Mouse (Mus musculus): ENCODE results near the gene Lipc. TPM values are rescaled to one million over a fixed set of nuclear protein-coding genes. Genes with fewer than 3 reads are reported as not detected.

Gene Lipc
- polyA plus RNA-seq, 1 experiment from 2014 or later, result 1.9 TPM

DNA sequence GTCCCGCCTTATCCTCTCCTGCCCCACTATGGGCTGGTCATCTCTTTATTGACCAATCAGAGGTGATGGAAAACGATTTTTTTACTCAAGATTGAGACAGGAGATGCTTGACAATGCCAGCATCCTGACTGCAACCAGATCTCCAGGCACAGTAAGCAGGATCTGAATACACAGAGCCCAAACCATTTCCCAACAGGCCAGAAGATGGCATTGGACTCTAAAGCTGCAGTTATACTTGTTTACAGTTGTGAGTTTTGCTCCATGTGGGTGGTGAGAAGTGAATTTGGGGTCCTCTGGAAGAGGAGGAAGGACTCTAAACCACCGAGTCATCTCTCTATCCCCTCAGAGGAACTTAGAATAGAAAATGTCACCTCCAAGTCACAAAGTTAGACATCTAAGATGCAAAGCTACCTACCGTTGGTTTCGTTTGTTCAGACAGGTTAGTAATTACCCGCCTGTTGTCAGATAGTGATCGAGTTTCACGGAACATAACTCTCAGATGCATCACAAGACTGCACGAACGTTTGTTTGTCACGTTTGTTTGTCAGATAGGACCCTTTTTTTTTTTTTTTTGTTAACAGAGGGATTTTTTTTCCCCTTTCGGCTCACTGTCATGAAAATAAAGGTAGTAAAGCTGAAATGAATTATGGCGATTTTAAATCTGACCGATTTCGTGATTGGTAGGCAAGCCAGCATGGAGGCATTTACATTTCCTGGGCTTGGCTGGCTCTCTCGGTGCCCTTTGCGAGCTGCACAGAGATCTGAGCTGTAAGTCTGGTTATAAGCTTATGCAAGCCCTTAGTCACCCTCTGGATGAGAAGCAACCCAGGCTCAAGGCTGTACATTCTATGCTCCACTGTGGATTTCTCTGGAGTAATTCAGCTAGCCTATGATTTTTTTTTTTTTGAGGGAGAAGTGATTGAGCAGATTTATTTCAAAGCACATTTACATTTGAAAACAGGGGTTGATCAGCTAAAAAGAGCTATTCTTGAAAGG is 14.3 kb upstream of the Lipc start:
- Histone ChIP-seq H3K4me1 (0 out of 2 replicates have a peak, but pooled peaks cover 3% of the 10 kb centered on the region), H3K36me3 (no peaks in the 10 kb centered on the region), H3K9me3 (no peaks in the 10 kb centered on the region), H3K27ac (no peak overlapping the region), H3K27me3 (ENCODE audit: insufficient read depth, poor library complexity, severe bottlenecking) (no peaks in the 10 kb centered on the region), H3K4me3 (no peak overlapping the region)
- WGBS, result 78% methylated on average over 17 of the region's 17 CpGs
- DNase-seq (ENCODE audit: low spot score), result peak; percentile 36

DNA sequence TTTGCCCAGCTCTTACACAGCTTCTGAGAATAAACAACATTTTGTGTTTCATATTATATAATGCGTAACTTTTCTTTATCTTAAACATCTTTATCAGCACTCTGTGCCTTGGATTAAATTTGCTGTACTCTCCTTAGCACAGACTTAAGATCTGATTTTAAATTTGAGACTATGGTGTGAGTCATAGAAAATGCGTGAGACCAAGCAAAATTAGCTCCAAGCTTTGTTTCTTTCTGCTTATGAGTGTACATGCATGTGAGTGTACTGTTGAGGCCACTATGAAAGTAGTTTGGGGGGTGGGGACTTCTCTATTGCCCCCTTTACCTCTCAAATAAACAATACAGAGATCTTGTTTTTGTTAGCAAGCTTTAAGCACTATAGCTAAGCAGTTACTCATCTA is 13.4 kb upstream of the Lipc start:
- Histone ChIP-seq H3K4me3 (no peak overlapping the region), H3K4me1 (0 out of 2 replicates have a peak, but pooled peaks cover 3% of the 10 kb centered on the region), H3K36me3 (no peaks in the 10 kb centered on the region), H3K27ac (no peak overlapping the region), H3K9me3 (no peaks in the 10 kb centered on the region), H3K27me3 (ENCODE audit: insufficient read depth, poor library complexity, severe bottlenecking) (no peaks in the 10 kb centered on the region)
- DNase-seq (ENCODE audit: low spot score), result no peak
- WGBS, result 82% methylated on average over 2 of the region's 2 CpGs

DNA sequence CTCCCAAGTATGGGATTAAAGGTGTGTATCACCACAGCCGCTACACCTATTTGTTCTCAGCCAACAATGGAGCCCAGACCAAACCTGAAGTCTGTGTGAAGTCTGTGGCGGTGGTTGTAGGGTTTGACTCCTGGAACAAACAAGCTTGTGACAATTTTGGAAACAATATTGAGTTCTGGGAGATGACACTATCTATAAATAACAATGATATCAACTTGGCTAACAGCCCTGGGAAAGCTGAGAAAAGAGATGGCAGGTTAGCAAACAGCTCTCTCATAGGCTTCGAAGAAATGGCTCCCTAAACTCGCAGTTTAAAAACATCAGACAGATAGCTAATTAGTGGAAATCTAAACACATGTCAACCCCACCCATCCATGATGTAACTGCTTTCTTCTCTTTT is 13.0 kb upstream of the Lipc start:
- Histone ChIP-seq H3K27me3 (ENCODE audit: insufficient read depth, poor library complexity, severe bottlenecking) (no peaks in the 10 kb centered on the region), H3K4me3 (no peak overlapping the region), H3K36me3 (no peaks in the 10 kb centered on the region), H3K4me1 (0 out of 2 replicates have a peak, but pooled peaks cover 3% of the 10 kb centered on the region), H3K27ac (no peak overlapping the region), H3K9me3 (no peaks in the 10 kb centered on the region)
- 76% methylated on average over 4 of the region's 4 CpGs for WGBS
- no peak for DNase-seq (ENCODE audit: low spot score)

DNA sequence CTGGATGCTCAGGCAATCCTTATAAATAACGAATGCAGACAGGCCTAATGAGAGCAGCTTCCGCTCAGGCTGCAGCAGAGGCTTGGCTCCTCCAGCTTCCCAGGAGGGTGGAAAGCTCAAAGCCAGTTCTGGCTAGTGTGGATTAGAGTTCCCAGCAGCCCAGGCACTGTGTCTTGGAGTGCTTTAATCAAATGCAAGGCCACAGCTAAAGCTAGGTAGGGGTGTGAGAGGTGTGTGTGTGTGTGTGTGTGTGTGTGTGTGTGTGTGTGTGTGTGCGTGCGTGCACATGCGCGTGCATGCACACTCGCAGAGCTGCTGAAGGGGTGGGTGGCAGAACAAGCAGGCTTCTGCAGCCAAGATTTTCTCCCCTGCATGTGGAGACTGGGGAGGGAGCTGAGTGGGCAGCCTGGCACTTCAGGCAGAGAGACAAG is 11.4 kb upstream of the Lipc start:
- Histone ChIP-seq H3K27ac (no peak overlapping the region), H3K4me3 (no peak overlapping the region), H3K4me1 (0 out of 2 replicates have a peak, but pooled peaks cover 3% of the 10 kb centered on the region), H3K36me3 (no peaks in the 10 kb centered on the region), H3K9me3 (no peaks in the 10 kb centered on the region), H3K27me3 (ENCODE audit: insufficient read depth, poor library complexity, severe bottlenecking) (no peaks in the 10 kb centered on the region)
- 73% methylated on average over 7 of the region's 7 CpGs for WGBS
- peak; percentile 67 for DNase-seq (ENCODE audit: low spot score)

DNA sequence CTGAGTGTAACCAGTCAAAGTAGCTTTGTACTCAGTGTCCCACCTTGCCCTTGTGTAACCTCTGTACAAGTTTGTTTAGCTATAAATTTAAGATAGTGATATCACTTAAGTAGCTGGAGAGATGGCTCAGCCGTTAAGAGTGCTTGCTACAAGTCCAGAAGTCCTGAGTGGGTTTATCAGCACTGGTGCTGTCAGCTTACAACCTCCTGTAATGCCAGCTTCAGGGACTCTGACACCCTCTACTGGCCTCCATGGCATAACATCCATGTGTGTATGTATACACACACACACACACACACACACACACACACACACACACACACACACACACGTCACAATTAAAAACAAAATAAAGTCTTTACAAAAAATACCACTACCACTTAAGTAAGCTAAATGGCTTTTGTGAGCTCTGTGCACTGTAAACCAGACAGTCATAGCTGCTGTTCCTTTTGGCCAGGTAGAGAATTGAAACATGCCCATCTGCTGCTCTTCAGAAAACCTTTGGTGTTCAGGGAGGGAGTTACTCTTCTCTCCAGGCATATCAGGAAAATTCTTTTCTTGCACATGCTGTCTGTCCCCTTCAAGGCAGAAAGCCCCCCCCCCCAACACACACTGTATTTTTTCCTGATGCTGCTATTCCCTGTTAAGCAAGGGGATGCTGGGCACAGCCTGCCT is 10.9 kb upstream of the Lipc start:
- Histone ChIP-seq H3K4me3 (no peak overlapping the region), H3K9me3 (no peaks in the 10 kb centered on the region), H3K27me3 (ENCODE audit: insufficient read depth, poor library complexity, severe bottlenecking) (no peaks in the 10 kb centered on the region), H3K27ac (no peak overlapping the region), H3K36me3 (no peaks in the 10 kb centered on the region), H3K4me1 (0 out of 2 replicates have a peak, but pooled peaks cover 4% of the 10 kb centered on the region)
- peak; percentile 69 for DNase-seq (ENCODE audit: low spot score)
- 72% methylated on average over 2 of the region's 2 CpGs for WGBS

DNA sequence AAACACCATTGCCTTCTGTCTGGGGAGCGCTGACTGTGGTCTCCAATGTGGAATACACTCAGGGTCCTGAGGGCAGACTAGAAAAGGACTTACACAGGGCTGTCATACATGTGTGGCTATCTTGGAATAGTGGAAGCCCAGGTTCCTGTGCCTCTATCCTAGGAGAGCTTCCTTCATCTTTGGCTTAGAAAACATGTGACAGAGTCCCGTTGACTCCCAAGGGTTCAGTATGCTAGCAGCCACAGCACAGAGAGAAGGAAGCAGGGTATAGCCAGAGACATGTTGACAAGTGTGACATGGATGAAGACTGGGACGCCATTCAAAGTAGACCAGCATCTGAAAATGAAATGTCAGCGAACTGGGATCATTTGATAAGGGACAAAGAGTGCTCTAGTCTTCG is 8.3 kb upstream of the Lipc start:
- WGBS, result 85% methylated on average over 5 of the region's 5 CpGs
- no peak overlapping the region for H3K27ac ChIP-seq

DNA sequence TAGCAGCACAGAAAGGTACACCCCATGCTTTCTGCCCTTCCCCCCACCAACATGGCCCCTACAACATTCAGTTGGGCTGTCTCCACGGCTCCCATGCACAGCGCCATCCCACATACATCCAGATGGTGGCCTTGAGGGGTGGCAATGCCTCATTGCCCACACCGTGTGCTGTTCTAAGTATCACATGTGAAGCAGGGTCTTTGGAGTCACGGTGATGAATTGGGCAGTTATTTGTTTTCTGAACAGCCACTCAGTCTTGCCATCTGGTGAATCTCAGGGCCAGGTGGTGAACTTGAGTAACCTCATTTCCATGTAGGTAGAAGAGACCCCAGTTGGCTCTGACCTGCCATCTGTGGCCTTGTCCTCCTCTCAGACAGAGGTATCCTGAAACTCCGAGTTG is 7.8 kb upstream of the Lipc start:
- Histone ChIP-seq H3K36me3 (no peaks in the 10 kb centered on the region), H3K4me1 (0 out of 2 replicates have a peak, but pooled peaks cover 6% of the 10 kb centered on the region), H3K27ac (no peak overlapping the region), H3K9me3 (no peaks in the 10 kb centered on the region), H3K4me3 (no peak overlapping the region), H3K27me3 (ENCODE audit: insufficient read depth, poor library complexity, severe bottlenecking) (no peaks in the 10 kb centered on the region)
- peak; percentile 58 for DNase-seq (ENCODE audit: low spot score)
- 82% methylated on average over 5 of the region's 5 CpGs for WGBS

More for the DNA sequence above, 8.3 kb upstream of the Lipc start:
- DNase-seq (ENCODE audit: low spot score), result no peak
- Histone ChIP-seq H3K9me3 (no peaks in the 10 kb centered on the region), H3K4me3 (no peak overlapping the region), H3K4me1 (0 out of 2 replicates have a peak, but pooled peaks cover 6% of the 10 kb centered on the region), H3K36me3 (no peaks in the 10 kb centered on the region), H3K27me3 (ENCODE audit: insufficient read depth, poor library complexity, severe bottlenecking) (no peaks in the 10 kb centered on the region)

DNA sequence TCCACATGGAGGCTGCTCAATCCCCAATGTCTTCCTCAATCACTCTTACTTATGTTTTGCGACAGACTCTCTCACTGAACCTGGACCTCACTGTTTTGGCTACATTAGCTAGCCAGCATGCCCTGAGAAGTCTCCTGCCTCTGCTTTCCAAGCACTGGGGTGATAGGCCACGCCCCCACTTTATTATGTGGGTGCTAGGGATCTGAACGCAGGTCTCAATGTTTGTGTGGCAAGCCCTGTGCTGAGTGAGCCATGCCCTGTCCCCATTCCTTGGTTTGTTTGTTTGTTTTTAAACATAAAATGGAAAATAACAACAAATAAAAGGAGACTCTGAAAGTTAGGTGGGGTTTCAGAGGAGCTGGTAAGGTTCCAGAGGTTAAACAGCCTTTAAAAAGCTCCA is 7.4 kb upstream of the Lipc start:
- Histone ChIP-seq H3K4me3 (no peak overlapping the region), H3K27ac (no peak overlapping the region), H3K9me3 (no peaks in the 10 kb centered on the region), H3K4me1 (0 out of 2 replicates have a peak, but pooled peaks cover 6% of the 10 kb centered on the region), H3K27me3 (ENCODE audit: insufficient read depth, poor library complexity, severe bottlenecking) (no peaks in the 10 kb centered on the region), H3K36me3 (no peaks in the 10 kb centered on the region)
- DNase-seq (ENCODE audit: low spot score), result peak; percentile 7
- 88% methylated on average over 3 of the region's 3 CpGs for WGBS

DNA sequence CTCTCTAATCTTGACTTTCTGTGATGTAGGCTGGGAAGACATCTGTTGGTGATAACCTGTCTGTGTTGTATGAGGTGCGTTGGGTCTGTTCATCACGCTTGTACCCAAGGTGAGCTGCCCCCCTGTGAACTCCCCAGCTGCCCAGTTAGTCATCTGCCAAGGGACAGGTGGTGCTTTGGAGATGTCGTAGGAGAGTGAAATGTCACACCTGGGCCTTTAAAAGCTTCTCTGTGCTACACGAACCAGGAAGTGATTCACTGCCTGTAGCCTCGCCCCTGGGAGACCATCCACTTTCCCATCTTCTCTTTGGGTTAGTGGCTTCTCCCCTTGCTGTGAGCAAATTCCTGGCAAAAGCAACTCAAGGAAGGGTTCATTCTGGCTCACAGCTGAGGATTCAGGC is 6.4 kb upstream of the Lipc start:
- Histone ChIP-seq H3K4me1 (0 out of 2 replicates have a peak, but pooled peaks cover 3% of the 10 kb centered on the region), H3K9me3 (no peaks in the 10 kb centered on the region), H3K36me3 (no peaks in the 10 kb centered on the region), H3K27ac (no peak overlapping the region), H3K27me3 (ENCODE audit: insufficient read depth, poor library complexity, severe bottlenecking) (no peaks in the 10 kb centered on the region), H3K4me3 (no peak overlapping the region)
- 64% methylated on average over 5 of the region's 5 CpGs for WGBS
- peak; percentile 66 for DNase-seq (ENCODE audit: low spot score)

DNA sequence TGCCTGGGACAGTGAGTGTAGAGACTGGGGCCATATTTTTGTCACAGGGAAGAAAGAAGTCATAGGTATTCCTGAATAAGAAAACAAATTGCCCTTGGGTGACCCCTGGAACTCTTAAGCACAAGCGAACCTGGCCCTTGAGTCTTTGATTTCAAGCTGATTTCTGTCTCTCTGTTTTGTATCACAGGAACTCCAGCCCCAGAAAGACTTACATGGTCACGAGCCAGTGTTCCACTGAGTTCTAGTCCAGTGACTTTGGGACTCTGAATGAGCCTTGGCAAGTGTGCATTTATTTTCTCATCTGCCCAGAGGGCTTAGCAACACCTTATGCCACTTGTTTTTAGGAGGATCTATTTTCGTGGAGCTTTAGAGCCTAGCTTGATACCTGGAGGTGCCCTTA is 5.7 kb upstream of the Lipc start:
- peak; percentile 53 for DNase-seq (ENCODE audit: low spot score)
- no peak overlapping the region for H3K4me3 ChIP-seq
- no peaks in the 10 kb centered on the region for H3K27me3 ChIP-seq (ENCODE audit: insufficient read depth, poor library complexity, severe bottlenecking)
- WGBS, result 60% methylated on average over 3 of the region's 3 CpGs
- no peak overlapping the region for H3K27ac ChIP-seq
- H3K4me1 ChIP-seq, result peaks cover 7% of the 10 kb centered on the region; the same call in 1 of the 2 replicates
- no peaks in the 10 kb centered on the region for H3K9me3 ChIP-seq
- H3K36me3 ChIP-seq, result no peaks in the 10 kb centered on the region

DNA sequence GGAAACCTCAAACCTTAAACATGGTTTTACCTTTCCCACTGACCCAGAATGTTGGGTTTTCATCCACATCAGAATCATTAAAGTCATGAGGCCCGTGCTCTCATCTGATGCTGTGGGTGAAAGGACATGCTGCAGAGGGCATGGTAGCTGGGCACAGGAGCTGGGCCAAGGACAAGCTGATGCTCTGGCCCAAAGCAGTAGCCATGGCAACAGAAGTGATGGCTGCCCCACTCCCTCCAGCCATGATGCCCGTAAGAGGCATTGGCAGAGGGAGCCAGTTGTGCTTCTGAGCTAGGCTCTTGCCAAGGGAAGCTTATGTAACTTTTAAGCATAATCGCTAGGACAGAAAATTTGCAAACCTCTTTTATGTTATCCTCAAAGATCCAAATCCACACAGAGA is 2.2 kb upstream of the Lipc start:
- peak; percentile 73 for DNase-seq (ENCODE audit: low spot score)
- 85% methylated on average over 3 of the region's 3 CpGs for WGBS
- no peaks in the 10 kb centered on the region for H3K9me3 ChIP-seq
- H3K4me3 ChIP-seq, result no peak overlapping the region
- no peak overlapping the region for H3K27ac ChIP-seq
- no peaks in the 10 kb centered on the region for H3K36me3 ChIP-seq
- H3K27me3 ChIP-seq (ENCODE audit: insufficient read depth, poor library complexity, severe bottlenecking), result no peaks in the 10 kb centered on the region
- H3K4me1 ChIP-seq, result peaks cover 15% of the 10 kb centered on the region; the same call in 1 of the 2 replicates

DNA sequence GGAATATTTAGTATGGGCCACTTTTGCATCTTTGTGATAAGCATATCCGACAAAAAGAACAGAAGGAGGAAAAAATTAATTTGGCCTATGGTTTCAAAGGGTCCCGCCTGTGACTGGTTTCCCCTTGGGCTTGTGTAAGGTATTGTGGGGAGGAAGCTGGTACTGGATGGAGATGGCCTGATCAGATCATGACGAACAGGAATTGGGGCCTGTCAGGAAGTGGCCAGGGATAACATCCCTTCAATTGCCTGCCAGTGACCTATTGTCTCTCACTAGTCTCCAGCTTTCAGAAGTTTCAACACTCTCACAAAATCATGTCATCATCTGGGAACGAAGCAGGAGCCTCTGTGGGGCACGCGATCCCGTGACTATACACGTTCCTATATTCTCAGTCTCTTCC is 2.7 kb downstream of the Lipc start:
- H3K4me3 ChIP-seq, result no peak overlapping the region
- H3K27ac ChIP-seq, result no peak overlapping the region
- H3K36me3 ChIP-seq, result no peaks in the 10 kb centered on the region
- DNase-seq (ENCODE audit: low spot score), result no peak
- WGBS, result 55% methylated on average over 8 of the region's 8 CpGs
- H3K9me3 ChIP-seq, result no peaks in the 10 kb centered on the region
- H3K27me3 ChIP-seq (ENCODE audit: insufficient read depth, poor library complexity, severe bottlenecking), result no peaks in the 10 kb centered on the region
- H3K4me1 ChIP-seq, result peaks cover 13% of the 10 kb centered on the region; the same call in 1 of the 2 replicates

DNA sequence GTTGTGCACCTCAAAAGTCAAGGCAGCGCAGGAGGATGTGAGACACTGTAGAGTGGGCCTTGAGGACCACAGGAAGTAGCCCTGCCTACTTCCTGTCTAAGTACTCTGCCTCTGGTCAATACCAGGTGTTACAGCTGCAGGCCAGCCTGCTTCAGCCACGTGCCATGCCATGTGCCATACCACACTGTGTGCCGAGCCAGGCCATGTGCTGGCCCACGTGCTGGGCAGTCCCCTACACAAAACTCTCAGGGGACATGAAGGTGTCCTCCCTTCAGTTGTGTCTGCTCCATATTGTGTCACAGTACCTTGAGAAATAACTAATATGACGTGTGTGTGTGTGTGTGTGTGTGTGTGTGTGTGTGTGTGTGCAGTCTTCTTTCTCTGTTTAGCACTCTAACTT is 4.7 kb downstream of the Lipc start:
- H3K27me3 ChIP-seq (ENCODE audit: insufficient read depth, poor library complexity, severe bottlenecking), result no peaks in the 10 kb centered on the region
- H3K4me3 ChIP-seq, result no peak overlapping the region
- H3K27ac ChIP-seq, result no peak overlapping the region
- no peaks in the 10 kb centered on the region for H3K9me3 ChIP-seq
- DNase-seq (ENCODE audit: low spot score), result no peak
- peaks cover 14% of the 10 kb centered on the region for H3K4me1 ChIP-seq
- 86% methylated on average over 5 of the region's 5 CpGs for WGBS
- no peaks in the 10 kb centered on the region for H3K36me3 ChIP-seq

Data from heart, embryonic 10.5 days (tissue).